Mouse (Mus musculus): ENCODE measurements around the gene Khsrp.
A peak's percentile ranks its signal among the peaks of the same experiment; 100 is the strongest.

DNA sequence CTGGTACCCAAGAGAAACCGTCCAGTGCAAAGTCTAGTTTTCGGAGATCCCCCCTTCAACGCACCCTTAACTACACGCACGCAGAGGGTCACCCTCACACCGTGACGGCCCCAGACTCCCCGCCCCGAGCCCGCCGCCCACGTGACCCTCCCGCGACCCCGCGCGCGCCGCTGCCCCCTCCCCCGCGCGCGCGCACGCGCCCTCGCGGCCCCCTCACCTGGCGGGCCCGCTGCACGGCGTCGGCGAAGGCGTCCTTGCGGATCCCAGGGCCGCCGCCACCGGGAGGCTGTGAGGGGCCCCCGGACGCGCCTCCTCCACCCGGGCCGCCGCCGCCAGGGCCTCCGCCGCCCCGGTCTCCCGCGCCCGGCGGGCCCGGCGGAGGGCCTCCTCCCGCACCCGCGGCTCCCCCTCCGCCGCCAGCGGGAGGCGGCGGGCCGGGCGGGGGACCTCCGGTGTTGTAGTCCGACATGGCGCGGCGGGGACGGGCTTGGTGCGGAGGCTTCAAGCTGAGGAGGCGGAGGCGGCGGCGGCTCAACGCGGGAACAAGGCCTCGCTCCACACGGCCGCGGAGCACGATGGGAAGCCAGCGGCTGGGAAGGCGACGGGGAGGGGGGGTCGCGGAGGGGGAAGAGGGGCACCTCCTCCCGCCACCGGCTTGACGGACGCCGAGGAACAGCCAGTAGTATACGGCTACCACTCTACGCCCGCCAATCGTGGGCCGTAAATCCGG is at the start of gene Khsrp:
- peak; percentile 64 for TF ChIP-seq USF1 (IDR thresholded peaks at IDR 0.05; ENCODE audit: low read depth)
- no peak for TF ChIP-seq MAX (IDR thresholded peaks at IDR 0.05)
- TF ChIP-seq MYOG (IDR thresholded peaks at IDR 0.05; ENCODE audit: control insufficient read depth, extremely low read depth, insufficient read length), result no peak
- no peak for TF ChIP-seq CTCF (IDR thresholded peaks at IDR 0.05; ENCODE audit: control insufficient read depth, insufficient read depth, insufficient read length)
- no peak for TF ChIP-seq MYOD1 (IDR thresholded peaks at IDR 0.05; ENCODE audit: control insufficient read depth, insufficient read length, low read depth)
- TF ChIP-seq CEBPB (IDR thresholded peaks at IDR 0.05; ENCODE audit: low read depth), result no peak
- no peak for TF ChIP-seq FOSL1 (IDR thresholded peaks at IDR 0.05; ENCODE audit: insufficient read depth, low read length, poor library complexity, severe bottlenecking)

Measured in C2C12 (cell line).